Mouse (Mus musculus): ENCODE data around the gene Gdpgp1.

DNA sequence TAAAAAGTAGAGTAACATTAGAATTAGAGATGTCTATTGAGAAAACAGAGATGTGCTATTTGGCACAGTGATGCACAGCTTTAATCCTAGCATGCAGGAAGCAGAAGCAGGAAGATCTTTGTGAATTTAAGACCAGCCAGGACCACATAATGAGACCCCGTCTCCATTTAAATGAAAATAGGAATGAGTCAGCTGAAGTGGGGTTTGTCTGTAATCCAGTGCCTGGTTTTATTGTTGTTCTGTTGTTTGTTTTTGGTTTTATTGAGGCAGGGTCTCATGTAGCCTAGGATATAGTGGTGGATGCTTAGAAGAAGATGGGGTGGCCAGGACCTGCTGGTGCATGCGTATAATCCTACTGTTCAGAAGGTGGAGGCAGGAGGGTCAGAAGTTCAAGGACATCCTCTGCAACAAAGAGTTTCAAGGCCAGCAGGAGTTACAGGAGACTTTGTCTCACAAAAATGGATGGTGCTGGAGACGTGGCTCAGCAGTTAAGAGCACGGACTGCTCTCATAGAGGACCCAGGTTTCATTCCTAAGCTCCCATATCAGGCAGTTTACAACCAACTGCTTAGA, 11.4 kb upstream of the Gdpgp1 start:
- no peak for TF ChIP-seq MXI1 (IDR thresholded peaks at IDR 0.05; ENCODE audit: low read depth, low read length)
- no peak for TF ChIP-seq CTCF (conservative IDR thresholded peaks at IDR 0.05 in 1 of 2, IDR thresholded peaks at IDR 0.05 in 1 of 2; ENCODE audit: low read depth in 2 of 2, low read length in 2 of 2)
- no peak for TF ChIP-seq CHD2 (IDR thresholded peaks at IDR 0.05; ENCODE audit: low read length)
- no peak for TF ChIP-seq IRF4 (IDR thresholded peaks at IDR 0.05; ENCODE audit: low read depth, low read length)
- no peak for TF ChIP-seq MAX (IDR thresholded peaks at IDR 0.05; ENCODE audit: low read length)
- no peak for TF ChIP-seq CHD1 (IDR thresholded peaks at IDR 0.05; ENCODE audit: low read depth, low read length)
- no peak for TF ChIP-seq MYC (IDR thresholded peaks at IDR 0.05; ENCODE audit: low read depth, low read length)
